Mouse (Mus musculus): Measurements from ENCODE around the gene Pask.

Pask gene

GRCm38 (mm10) chr1:93292006-93292405 lies 51.3 kb downstream of the Pask start:
- in situ Hi-C loops (cut with MboI; ENCODE audit: low pct_unique_long_range_greater_than_20kb in 1 of 2, low sequenced_read_pairs in 2 of 2, unreplicated experiment in 1 of 2): no loop called here

- in situ Hi-C loops (cut with MboI; ENCODE audit: low pct_unique_long_range_greater_than_20kb in 1 of 2, low sequenced_read_pairs in 2 of 2, unreplicated experiment in 1 of 2): no loop called here
These were observed 51.7 kb downstream of the Pask start for GRCm38 (mm10) chr1:93291591-93291990.

- in situ Hi-C loops (cut with MboI; ENCODE audit: low pct_unique_long_range_greater_than_20kb in 1 of 2, low sequenced_read_pairs in 2 of 2, unreplicated experiment in 1 of 2): no loop called here
These were observed 52.3 kb downstream of the Pask start for GRCm38 (mm10) chr1:93290956-93291355.

- in situ Hi-C loops (cut with MboI; ENCODE audit: low pct_unique_long_range_greater_than_20kb in 1 of 2, low sequenced_read_pairs in 2 of 2, unreplicated experiment in 1 of 2): no loop called here
These were observed 53.5 kb downstream of the Pask start for GRCm38 (mm10) chr1:93289678-93290214.

GRCm38 (mm10) chr1:93277041-93277440 lies 66.2 kb downstream of the Pask start:
- in situ Hi-C loops (cut with MboI; ENCODE audit: low pct_unique_long_range_greater_than_20kb in 1 of 2, low sequenced_read_pairs in 2 of 2, unreplicated experiment in 1 of 2): no loop called here

GRCm38 (mm10) chr1:93275561-93275960 lies 67.7 kb downstream of the Pask start:
- in situ Hi-C loops (cut with MboI; ENCODE audit: low pct_unique_long_range_greater_than_20kb in 1 of 2, low sequenced_read_pairs in 2 of 2, unreplicated experiment in 1 of 2): no loop called here

GRCm38 (mm10) chr1:93272409-93272821 lies 70.9 kb downstream of the Pask start:
- in situ Hi-C loops (cut with MboI; ENCODE audit: low pct_unique_long_range_greater_than_20kb in 1 of 2, low sequenced_read_pairs in 2 of 2, unreplicated experiment in 1 of 2): no loop called here

GRCm38 (mm10) chr1:93271751-93272150 lies 71.5 kb downstream of the Pask start:
- in situ Hi-C loops (cut with MboI; ENCODE audit: low pct_unique_long_range_greater_than_20kb in 1 of 2, low sequenced_read_pairs in 2 of 2, unreplicated experiment in 1 of 2): no loop called here

- in situ Hi-C loops (cut with MboI; ENCODE audit: low pct_unique_long_range_greater_than_20kb in 1 of 2, low sequenced_read_pairs in 2 of 2, unreplicated experiment in 1 of 2): no loop called here
These were observed 72.6 kb downstream of the Pask start for GRCm38 (mm10) chr1:93270516-93271240.

- in situ Hi-C loops (cut with MboI; ENCODE audit: low pct_unique_long_range_greater_than_20kb in 1 of 2, low sequenced_read_pairs in 2 of 2, unreplicated experiment in 1 of 2): no loop called here
These were observed 75.0 kb downstream of the Pask start for GRCm38 (mm10) chr1:93268246-93268645.

GRCm38 (mm10) chr1:93267207-93267606 lies 76.1 kb downstream of the Pask start:
- in situ Hi-C loops (cut with MboI; ENCODE audit: low pct_unique_long_range_greater_than_20kb in 1 of 2, low sequenced_read_pairs in 2 of 2, unreplicated experiment in 1 of 2): no loop called here

All from mouse embryonic stem cell (cell line).